Mouse (Mus musculus) kidney, postnatal 25 days (tissue): ENCODE measurements around the gene Hbs1l.

ENCODE experiments used
- DNase-seq, 2 experiments: peaks; one replicate each; pipeline ENCODE4 v3.0.0; 2021; ENCODE audit warnings: mixed read lengths in 2 of 2

Gene Hbs1l

DNA sequence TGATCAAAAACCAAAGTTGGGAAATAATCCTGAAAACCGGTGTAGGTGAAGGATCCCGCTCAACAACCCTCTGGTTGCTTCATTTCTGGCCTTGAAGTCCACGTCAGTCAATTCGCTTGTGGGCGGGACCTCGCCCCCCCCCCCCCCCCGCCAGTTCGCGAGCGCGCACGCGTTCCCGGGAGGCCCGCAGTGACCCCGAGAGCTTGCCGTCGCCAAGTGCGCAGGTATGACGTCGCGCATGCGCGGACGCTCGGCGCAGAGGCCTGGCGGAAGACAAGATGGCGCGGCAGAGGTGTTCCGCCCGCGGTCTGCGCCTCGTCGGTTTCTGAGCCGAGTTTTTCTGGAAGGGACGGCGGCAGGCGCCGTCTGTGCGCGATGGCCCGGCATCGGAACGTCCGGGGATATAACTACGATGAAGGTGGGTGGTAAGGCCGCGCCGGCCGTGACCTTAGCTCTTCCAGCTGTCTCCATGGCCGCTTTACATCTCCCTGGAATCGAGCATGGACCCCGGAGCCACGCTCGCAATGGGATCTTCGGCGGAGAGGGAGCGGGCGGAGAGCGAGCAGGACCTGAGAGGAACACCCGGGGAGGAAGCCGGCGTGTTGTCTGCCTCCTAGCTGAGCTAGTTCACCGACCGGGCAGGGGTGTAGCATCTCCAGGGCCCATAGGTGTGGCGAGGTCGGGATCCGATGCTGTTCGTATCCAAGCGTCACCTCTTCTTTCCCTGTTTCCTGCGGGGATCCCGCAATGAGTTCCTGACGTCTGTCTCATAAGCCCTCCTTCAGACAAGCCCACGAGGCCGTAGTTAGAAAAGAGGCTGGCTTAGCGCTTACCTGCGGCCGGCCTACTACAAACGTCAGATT is at the start of gene Hbs1l:
TSS of gene Hbs1l (plus strand) at position 221 of the 863 bp plus-strand sequence.
- DNase-seq, result peak; percentile 92 to 97

DNA sequence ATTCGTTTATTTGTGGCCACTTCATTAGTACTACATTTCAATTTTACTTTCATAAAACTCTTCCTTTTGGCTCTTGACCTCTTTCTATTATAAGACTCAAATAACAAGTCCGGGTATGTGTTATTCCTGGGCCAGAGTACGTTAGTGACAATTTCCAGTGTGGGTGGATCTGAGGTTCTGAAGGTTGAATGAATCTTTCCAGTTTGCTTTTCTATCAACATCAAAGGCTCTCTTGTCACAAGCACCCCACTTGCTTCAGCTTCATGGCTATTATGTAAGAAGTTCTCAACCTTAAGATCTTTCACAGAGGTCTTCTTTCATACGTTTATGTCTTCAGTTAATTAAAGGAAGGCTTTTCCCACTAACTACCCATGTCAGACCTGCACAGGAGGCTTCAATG is 47.2 kb upstream of the Hbs1l start:
- DNase-seq, result no peak

DNA sequence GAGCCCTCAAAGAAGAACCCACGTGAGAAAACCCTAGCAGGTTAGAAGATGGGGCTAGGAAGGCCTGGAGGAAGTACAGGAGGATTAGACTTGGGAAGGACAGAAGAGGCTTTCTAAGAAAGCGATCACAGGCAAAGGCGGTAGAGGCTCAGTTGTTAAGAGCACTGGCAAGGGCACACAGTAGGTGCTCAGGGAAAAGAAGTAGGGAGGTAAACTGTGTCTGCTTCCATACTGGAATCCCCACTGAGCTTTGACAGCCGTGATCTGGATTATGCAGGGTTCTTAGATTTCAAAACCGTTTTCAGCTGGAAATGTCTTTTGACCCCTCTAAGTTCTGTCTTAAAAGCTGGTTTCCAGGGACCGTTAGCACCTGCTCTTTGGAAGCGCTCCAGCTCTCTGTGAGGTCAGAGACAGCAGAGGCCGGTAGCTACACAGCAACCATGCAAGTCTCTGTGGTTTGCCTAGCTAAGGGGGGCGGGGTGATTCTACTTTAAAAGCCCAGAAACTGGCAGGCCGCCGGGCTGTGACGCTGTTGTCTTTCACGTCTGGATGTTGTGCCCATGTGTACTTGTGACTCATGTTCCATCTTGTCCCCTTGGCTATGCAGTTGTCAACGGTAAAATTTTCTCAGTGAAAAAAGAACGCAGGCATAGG is 43.8 kb upstream of the Hbs1l start:
- DNase-seq, result peak; percentile 25 to 43

DNA sequence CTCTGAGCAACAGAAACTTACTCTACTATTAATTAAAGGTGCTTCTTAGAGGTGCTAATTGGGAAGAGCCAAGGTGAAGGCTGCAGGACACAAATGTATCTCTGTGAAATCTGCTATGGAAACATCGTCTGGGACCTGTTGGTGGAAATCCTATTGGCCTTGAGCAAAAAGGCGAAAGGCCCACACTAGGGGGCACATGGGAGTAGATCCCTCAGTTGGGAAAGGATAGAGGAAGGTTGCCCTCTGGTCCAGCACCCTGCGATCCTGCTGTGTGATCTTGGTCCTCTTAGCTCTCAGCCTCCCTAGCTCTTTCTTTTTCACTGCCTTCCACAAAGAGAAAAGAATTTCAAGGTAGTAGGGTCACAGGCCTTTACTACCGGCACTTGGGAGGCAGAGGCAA is 43.0 kb upstream of the Hbs1l start:
- DNase-seq, result no peak

DNA sequence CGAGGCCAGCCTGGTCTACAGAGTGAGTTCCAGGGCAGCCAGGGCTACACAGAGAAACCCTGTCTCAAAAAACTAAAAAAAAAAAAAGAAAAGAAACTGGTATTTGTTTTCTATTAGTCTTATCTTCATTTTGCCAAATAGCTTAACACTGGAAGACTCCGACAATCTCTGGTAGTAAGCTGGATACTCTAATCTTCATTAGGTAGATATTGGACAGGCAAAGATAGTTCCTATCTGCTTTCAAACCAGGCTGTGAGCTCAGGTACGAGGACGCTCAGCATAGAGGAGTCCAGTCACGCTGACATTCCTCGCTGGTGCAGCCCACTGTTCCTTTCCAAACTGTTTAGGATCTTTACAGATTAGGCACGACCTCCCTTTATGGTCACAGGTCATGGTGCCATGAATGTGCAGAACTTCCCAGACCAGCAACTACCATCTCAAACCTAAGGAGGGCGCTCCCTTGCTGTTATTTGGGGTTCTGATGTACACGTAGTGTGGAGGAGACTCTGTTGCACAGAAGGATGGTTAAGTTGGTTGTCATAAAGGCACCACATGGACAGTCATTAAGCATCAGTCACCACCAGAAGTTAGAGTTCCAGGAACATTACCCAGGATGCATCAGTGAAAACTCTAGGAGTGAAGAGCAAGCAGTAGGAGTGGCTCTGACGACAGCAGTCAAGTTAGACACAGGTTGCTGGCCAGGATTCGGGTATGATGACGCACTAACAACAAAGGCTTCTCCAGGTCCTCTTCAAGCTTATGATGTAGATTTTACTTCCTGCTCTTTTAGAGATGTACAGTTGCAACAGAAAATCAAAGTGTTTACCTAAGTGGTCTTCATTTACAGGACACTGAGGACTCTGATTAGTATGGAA is 41.3 kb upstream of the Hbs1l start:
- DNase-seq, result no peak

DNA sequence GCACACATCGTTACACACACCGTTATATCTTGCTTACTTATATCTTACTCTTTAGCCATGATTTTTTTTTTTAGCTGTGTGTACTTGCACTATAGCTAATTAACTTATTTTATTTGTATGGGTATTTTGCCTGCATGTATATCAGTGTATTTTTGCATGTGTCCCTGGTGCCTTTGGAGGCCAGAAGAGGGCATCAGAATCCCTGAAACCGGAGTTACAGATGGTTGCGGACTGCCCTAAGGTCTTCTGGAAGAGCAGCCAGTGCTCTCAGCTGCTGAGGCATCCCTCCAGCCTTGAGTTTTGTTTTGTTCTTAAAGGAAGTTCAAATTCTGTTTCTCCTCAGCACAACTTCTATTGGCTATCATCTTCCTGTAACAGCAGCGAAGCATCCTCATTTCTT is 38.5 kb upstream of the Hbs1l start:
- DNase-seq, result no peak

DNA sequence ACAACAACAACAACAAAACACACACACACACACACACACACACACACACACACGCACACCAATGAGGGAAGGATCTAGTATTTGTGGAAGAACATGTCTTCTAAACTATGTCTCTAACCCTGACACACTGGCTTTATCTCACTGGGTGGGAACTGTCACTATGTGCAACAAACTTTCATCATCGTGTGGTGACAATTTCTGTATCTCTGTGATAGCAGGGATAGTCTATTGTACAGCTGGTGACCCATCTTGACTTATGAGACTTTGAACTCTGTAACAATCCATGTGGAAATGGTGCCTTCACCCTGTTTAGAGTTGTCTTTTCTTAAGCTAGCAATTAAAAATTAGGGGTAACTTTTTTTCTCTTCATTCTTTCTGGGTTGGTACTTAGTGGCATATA is 36.1 kb upstream of the Hbs1l start:
- no peak for DNase-seq

DNA sequence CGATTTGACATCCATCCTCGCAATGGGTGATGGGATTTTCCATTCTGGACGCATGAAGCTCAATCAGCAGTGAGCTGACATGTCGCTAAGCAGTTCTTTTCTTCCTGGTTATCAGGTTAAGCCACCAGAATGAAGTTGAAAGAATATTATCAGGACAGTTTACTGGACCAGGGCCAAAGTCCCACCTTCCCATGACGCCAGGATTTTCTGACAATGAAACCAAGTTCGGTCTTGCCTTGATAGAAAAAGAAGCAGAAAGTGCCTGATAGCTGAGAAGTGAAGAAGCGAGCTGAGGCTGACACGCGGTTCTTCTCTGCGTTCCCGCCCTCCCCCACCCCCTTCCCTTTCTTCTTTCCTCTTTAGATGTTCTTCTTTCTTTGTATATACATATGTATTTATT is 30.6 kb upstream of the Hbs1l start:
- DNase-seq, result no peak

DNA sequence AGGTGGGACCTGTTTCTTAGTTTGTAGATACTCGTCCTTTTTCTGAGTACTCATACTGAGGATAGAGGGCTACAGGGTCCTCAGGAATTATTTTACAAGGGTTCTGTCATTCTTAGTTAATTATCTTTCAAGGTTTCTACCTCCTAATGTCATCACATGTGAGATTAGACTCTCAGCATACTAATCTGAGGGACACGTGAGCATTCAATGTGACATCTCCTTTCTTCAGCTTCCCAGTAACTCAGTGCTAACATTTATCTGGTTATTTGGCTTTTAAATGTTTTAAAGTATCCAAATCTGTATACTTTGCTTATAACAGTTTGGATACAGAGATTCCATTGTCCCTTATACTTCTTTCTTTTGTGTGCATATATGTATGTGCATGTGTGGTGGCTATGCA is 28.3 kb upstream of the Hbs1l start:
- no peak for DNase-seq

DNA sequence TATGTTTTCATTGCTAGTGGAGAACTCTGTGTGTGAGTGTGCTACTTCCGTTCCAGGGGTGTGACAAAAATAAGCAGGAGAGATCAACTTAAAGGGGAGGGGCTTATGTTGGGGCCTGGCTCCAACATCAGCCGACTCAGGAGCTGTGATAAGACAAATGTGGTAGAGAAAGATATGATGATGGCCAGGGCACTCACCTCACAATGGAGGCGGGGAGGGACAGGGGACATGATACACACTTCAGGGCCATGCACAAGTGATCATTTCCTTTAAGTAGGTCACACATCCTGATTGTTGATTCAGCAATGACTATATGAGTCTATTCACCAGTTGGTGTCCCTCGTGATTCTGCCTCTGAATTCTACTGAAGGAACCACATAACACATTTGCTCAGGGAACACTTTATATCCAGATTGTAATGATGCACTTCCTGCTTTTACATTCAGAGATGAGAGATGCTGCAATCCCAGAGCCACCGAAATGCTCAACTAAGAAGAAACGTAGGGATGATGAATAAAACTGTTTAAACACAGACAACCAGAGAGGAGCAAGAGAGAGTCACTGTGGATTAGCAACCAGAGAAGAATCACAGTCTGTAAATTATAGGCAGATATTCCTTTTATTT is 26.9 kb upstream of the Hbs1l start:
- DNase-seq, result no peak

DNA sequence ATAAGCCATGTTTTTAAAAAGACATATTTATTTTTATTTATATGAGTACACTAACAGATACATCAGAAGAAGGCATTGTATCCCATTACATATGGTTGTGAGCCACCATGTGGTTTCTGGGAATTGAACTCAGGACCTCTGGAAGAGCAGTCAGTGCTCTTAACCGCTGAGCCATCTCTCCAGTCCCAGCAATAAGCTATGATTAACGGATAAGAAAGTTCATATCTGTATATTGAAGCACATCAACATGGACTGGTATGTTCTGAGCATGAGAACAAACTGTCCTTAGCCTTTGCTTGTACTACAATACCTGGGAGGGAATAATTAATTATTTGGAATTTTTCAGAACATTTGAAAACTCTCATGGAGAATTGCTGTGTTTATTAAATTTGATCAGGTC is 25.9 kb upstream of the Hbs1l start:
- DNase-seq, result no peak

DNA sequence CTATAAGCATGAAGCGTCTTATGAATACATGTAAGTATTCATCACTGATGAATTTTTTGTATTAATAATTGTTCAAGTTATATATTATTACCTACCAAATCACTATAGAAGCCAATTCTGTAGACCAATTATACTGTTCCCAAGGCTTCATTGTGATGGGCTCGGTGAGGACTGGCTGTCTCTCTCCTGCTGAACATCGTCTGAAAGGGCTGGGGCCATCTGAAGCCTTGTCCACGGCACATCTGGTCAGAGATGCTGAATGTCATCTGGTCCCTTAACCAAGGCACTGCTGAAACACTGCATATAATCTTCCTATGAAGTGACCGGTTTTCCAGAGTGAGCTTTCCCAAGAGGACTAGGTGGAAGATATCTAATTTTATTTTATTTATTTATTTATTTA is 24.9 kb upstream of the Hbs1l start:
- no peak for DNase-seq

DNA sequence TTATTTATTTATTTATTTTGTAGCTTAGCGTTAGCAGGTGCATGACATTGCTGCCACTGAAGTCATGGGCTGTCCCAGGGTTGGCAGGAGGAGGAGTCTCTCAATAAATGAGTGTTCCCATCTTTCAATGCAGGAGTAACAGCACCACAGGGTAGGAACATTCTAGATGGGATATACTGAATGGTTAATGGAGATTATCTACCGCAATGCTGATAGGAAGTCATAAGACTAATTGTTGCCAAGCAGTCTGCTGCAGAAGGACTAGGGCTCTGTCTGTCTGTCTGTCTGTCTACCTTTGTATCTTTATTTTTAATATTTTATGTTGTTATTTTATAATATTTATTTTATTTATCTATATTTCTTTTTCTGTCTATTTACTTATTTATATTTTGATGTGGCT is 24.5 kb upstream of the Hbs1l start:
- DNase-seq, result no peak

DNA sequence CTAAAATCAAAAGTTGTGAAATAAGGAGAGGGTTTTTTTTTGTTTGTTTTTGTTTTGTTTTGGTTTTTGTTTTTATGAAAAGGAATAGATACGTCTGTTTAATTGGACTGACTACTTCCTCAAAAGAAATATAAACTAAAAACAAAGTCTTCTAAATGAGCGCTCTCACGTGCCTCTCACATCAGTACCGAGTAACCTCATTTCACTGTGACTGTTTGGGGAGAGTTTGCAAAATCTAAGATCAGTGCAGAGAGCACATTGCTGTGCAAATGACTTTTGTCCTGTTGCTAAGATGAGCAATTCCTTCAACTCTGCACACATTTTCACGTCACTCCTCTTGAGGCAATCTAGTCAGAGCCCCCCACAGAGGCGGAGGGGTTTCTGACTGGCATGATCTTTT is 24.0 kb upstream of the Hbs1l start:
- no peak for DNase-seq

DNA sequence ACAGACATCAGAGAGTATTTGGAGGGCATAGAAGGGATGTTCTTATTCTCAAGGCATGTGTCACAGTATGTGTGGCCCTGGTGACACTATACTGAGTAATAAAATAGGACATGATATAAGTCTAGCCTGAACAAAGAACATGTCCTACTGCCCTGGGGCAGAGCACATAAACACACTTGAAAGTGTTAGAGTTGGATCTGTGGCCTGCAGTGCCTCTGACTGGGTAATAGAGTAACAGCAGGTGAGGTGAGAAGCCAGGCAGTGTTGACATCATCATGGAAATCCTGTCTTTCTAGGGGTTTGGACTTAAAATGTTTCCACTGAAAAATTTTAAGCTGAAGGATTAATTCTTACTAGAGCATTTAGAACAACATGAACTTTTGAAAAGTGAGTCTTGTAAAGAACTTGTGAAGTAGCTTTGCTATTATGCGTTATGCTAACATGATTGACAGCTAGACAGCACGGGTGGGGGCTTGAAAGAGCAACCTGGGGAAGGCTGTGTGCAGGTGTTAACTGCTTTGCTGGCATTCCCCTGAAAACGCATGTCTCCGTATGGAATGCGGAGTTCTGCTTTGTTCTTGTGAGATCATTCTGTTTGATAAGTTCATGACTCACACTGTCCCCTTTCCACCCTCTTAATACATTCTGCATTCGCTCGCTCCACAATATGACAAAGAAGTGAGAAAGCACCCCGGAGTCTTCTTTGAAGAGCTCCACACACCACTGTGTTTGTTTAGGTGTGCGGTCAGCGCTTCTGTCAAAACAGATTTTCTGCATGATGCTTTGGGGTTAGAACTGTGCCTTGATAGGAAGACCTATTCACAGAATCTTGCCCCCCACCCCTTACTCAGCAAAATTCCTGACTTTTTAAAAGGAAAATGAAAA is 8.3 kb upstream of the Hbs1l start:
- no peak for DNase-seq

DNA sequence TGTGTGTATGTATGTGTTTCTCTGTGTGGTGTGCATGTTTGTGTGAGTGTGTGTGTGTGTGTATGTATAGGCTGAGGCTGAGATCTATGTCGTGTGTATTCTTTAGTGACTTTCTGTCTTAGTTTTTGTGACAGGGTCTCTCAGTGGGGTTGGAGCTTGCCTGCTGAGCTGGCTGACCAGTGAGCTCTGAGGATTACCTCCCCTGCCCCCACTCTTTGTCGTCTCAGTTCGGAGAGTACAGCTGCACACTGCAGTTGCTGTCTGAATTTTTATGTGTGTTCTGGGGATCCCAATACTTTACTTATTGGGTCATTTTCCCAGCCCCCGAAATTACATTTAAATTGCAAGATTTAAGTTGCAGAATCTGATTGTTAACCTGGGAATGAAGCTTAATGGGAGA is 4.6 kb upstream of the Hbs1l start:
- DNase-seq, result no peak

DNA sequence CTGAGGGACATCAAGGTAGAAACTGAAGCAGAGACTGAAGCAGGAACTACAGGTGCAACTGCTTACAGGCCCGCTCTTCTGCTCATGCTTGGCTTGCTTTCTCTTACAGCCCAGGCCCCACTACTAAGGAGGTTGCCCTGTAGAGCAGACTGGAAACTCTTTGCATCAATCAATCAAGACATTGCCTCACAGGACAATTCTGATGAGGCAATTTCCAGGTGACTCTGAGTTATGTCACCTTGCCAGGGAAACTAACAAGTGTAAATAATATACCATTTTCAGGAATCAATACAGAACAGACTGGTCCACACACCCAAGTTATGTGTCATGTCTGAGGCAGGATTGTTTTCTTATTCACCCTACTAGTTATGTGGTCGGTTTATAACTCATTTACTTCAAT is 1.6 kb upstream of the Hbs1l start:
- DNase-seq, result no peak

DNA sequence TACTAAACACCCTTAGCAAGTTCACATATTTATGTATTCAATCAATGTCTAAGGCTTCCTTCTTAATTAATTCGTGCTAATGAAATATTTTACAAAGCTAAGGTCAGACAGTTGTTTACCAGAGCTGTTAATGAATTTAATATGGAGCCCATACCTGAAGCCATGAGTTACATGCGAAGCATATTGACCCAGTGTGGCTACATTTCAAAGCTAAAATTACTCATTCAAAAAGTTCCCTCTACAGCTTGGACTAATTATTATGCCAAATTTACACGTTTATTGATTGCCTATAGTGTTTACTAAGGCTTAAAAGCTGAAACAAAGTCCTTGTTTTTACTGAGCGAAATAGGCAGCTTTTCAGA is 401 bp upstream of the Hbs1l start:
- no peak for DNase-seq

DNA sequence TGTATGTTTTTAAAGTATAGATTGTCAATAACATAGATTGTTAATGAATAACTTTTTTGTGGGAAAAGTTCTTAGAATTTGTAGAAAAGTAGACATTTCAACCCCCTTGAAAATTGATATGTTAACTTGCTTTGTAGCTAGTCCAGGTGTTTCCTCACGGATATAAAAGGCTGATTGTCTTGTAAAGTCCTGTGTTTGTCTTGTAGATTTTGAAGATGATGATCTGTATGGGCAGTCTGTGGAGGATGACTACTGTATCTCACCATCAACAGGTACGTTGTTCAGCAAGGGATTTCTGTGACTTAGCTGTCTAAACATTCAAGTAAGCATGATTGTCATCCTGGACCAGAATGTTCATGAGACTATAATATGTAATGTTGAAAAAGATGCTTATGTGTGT is 3.2 kb downstream of the Hbs1l start:
- DNase-seq, result no peak

DNA sequence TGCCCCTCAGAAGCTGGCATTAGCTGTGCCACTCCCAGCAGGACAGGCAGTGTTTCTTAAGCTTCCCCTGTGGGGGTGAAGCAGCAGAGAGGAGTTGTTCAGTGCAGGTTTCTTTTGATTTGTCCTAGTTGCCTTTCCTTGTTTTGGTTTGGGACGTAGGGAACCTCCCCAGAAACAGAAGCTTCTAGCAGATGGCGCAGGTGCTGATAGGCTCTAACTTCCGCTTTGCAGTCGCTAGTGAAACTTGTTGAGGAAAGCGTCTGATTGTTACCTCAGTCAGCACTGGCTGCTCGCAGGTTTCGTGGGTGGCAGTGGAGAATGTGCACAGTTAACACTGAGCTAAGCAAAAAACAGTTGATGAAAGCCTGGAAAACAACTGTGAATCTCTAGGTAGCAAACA is 6.0 kb downstream of the Hbs1l start:
- DNase-seq, result no peak

DNA sequence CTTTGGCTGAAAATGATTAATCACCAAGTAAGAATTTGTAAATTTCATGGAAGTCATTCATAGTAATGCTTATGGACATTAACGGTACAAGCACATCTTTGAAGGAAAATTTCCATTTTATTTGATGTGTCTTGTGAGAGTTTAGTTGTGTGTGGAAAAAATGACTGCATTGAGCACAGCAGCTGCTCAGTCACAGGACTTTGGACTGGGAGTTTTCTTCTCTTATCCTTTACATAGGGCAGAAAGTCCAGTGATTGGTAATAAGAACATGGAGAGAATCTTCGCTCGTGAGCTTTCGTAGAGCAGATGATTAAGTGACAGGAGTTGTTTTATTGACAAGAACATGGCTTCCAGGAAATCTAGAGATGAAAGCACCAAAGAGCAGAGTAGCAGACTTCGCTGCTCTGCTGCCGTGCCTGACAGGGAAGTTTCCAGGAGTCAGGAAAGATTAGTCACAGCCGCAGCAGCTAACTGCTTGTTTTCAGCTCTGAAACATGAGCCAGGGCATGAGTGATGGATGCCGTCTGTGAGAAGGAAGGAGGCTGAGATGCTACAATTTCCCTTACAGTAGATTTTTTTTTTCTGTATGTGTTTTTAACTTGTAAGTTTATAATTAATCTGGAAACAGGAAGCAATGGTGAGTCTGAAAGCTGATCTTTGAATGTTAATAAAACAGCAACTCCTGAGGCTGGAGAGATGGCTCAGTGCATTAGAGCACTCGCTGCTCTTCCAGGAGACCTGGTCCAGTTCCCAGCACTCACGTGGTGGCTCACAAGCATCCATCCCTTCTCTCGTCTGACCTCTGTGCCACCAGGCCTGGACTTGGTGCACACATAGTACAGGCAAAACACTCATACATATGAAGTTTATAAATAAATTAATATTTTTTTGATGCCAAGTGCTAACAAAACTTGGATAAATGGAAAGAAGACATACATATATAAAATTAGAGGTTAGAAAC is 9.2 kb downstream of the Hbs1l start:
- peak; percentile 55 to 56 for DNase-seq
